Mouse (Mus musculus): ENCODE data around the gene Bcl2l14.

DNA sequence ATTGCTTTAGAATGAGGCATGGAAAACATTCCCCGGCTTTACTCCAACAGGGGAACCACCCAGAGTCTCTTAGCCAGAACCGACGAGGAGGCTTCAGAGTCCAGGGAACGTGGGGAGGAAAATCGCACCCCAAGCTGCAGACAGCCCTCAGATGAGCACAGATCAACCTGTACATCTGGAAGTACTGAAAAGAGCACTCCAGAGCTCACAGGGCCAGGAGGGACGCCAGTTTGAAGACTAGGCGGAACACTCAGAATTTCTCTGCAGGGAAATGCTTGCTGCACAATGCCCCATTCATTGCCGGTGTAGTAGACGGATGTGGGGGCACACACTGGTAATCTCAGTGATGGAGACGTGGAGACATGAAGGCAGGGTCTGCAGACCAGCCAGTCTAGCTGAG, 43.9 kb downstream of the Bcl2l14 start:
- TF ChIP-seq POLR2A (IDR thresholded peaks at IDR 0.05; ENCODE audit: control insufficient read depth, extremely low read depth, insufficient read depth, low read length, poor library complexity) (no peak), CTCF (IDR thresholded peaks at IDR 0.05; ENCODE audit: borderline replicate concordance, control insufficient read depth, extremely low read depth, insufficient read depth, low read length, poor library complexity) (no peak)
